Mouse (Mus musculus): Measurements from ENCODE around the gene Ppp1r9a.

GRCm38 (mm10) chr6:4948056-4948455 lies 45.3 kb downstream of the Ppp1r9a start:
- TF ChIP-seq SRF (IDR thresholded peaks at IDR 0.05; ENCODE audit: control insufficient read depth, insufficient read length, low read depth) (no peak), CEBPB (IDR thresholded peaks at IDR 0.05; ENCODE audit: insufficient read depth, poor library complexity, severe bottlenecking) (no peak), TCF3 (IDR thresholded peaks at IDR 0.05; ENCODE audit: insufficient read length, low read depth) (no peak), TCF12 (IDR thresholded peaks at IDR 0.05; ENCODE audit: insufficient read depth, poor library complexity, severe bottlenecking) (no peak), POLR2A (IDR thresholded peaks at IDR 0.05; ENCODE audit: insufficient read length, low read depth) (no peak), POLR2AphosphoS2 (IDR thresholded peaks at IDR 0.05; ENCODE audit: insufficient read length, low read depth) (no peak), MYOD1 (IDR thresholded peaks at IDR 0.05; ENCODE audit: control insufficient read depth in 1 of 3, insufficient read length in 2 of 3, low read depth in 2 of 3) (no peak), E2F4 (IDR thresholded peaks at IDR 0.05; ENCODE audit: insufficient read depth) (no peak)

All from myocyte (in vitro differentiated cells).